Mouse (Mus musculus): ENCODE results near the gene Fkbp1a. TPM values are rescaled to one million over a fixed set of nuclear protein-coding genes. Genes with fewer than 3 reads are reported as not detected.
A peak's percentile ranks its signal among the peaks of the same experiment; 100 is the strongest.

The Fkbp1a gene
- polyA plus RNA-seq, 1 experiment: 283 TPM

DNA sequence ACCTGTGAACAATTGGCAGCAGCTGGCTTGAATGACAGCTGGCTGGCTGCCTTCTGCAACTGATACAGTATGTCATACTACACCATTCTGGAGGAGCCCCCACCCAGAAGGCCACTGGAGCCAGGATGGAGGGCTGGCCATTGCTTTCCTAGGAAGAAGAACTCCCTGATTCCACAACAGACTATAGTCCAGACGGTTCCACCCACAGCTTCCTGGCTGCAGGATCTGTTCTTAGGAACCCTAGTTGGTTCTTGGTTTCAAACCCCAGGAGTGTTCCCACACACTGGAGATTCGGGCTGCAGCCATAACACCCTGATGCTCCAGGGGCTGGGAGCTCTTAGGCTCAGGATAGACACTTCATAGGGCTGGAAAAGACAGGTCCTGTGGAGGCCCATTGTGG is 55.8 kb downstream of the Fkbp1a start:
- H3K27ac ChIP-seq (ENCODE audit: insufficient read depth, low read length): no peak overlapping the region
- 85% methylated on average over 2 of the region's 2 CpGs for WGBS

DNA sequence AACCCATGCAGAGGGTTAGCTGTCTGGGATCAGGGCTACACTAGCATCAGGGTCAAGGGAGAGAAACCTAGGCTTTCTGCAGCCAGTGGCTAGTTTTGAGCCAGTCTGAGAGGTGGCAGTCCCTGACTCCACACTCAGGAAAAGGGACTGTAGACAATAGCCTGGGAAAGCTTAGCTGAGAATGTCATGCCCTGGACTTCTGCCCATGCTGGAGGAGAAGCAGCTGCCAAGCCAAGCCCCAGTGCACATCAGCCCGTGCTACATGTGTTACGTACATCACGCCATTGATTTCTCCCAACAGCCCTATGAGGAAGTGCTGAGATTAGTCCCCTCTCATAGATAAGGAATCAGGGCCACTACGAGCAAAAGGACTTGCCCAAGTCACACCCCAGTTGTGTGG is 59.8 kb downstream of the Fkbp1a start:
- H3K4me1 ChIP-seq (ENCODE audit: control insufficient read depth, insufficient read depth, low read length): peaks cover 21% of the 10 kb centered on the region
- 85% methylated on average over 4 of the region's 4 CpGs for WGBS
- no peak for TF ChIP-seq POLR2A (IDR thresholded peaks at IDR 0.05; ENCODE audit: borderline replicate concordance, insufficient read depth, low read length)
- TF ChIP-seq CTCF (IDR thresholded peaks at IDR 0.05; ENCODE audit: borderline replicate concordance, insufficient read depth, low read depth, low read length): no peak
- no peak overlapping the region for H3K27ac ChIP-seq (ENCODE audit: insufficient read depth, low read length)
- no peak for DNase-seq
- no peak overlapping the region for H3K4me3 ChIP-seq (replicated peaks; ENCODE audit: insufficient read depth, low read depth, low read length)
- no peaks in the 10 kb centered on the region for H3K27me3 ChIP-seq (ENCODE audit: control insufficient read depth, insufficient read depth, low read length)

More for the DNA sequence above, 55.8 kb downstream of the Fkbp1a start:
- no peak for DNase-seq
- Histone ChIP-seq H3K27me3 (ENCODE audit: control insufficient read depth, insufficient read depth, low read length) (no peaks in the 10 kb centered on the region), H3K4me1 (ENCODE audit: control insufficient read depth, insufficient read depth, low read length) (no peaks in the 10 kb centered on the region), H3K4me3 (replicated peaks; ENCODE audit: insufficient read depth, low read depth, low read length) (no peak overlapping the region)
- TF ChIP-seq CTCF (IDR thresholded peaks at IDR 0.05; ENCODE audit: borderline replicate concordance, insufficient read depth, low read depth, low read length): no peak
- TF ChIP-seq POLR2A (IDR thresholded peaks at IDR 0.05; ENCODE audit: borderline replicate concordance, insufficient read depth, low read length): no peak

DNA sequence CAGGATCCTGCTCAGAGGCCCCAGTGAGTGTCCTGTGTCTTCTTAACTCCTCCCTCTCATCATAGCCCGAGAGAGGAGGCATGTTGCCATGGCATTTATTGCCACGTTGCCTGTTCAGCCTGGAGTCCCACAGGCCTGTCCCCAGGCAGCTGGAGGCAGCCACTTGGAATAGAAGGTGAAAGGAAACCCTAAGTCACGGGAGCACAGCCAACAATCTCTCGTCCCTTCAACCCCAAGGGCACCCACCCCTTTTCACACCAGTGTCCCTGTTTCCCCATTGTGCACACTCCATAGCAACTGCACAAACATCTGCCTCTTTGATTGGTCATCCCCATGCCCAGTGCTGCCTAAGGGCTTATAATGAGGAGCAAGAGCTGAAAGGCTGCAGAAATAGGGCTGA is 61.3 kb downstream of the Fkbp1a start:
- peaks cover 29% of the 10 kb centered on the region for H3K4me1 ChIP-seq (ENCODE audit: control insufficient read depth, insufficient read depth, low read length)
- H3K27ac ChIP-seq (ENCODE audit: insufficient read depth, low read length): no peak overlapping the region
- no peak for TF ChIP-seq POLR2A (IDR thresholded peaks at IDR 0.05; ENCODE audit: borderline replicate concordance, insufficient read depth, low read length)
- TF ChIP-seq CTCF (IDR thresholded peaks at IDR 0.05; ENCODE audit: borderline replicate concordance, insufficient read depth, low read depth, low read length): no peak
- peak in 1 of 2 experiments; percentile 37 for DNase-seq
- no peaks in the 10 kb centered on the region for H3K27me3 ChIP-seq (ENCODE audit: control insufficient read depth, insufficient read depth, low read length)
- no peak overlapping the region for H3K4me3 ChIP-seq (replicated peaks; ENCODE audit: insufficient read depth, low read depth, low read length)
- WGBS: 62% methylated on average over 4 of the region's 4 CpGs

DNA sequence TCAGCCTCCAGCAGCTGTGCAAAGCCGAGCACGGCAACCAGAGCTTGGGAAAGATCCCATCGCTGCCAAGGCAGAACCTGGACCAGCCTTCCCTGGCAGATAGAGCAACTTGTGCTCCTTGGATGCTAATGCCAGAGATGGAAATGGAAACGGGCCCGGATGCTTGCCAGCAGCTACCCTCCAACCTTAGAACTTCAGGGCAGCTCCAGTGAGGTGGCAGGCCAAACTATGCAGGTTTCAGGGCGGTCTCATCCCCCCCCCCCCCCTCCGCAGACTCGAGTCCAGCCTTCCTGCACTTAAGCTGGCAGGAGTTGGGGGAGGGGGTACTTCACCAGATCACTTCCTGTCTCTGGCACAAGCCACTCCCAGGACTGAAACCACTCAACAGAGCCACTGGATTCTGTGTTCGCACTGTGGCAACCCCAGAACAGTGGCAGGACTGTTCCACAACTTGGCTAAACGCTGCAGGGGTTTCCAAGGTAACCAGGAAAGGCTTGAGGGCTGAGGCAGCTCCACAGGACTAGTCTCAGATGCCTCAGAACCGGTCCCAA is 63.2 kb downstream of the Fkbp1a start:
- Histone ChIP-seq H3K27me3 (ENCODE audit: control insufficient read depth, insufficient read depth, low read length) (no peaks in the 10 kb centered on the region), H3K4me3 (replicated peaks; ENCODE audit: insufficient read depth, low read depth, low read length) (no peak overlapping the region), H3K27ac (ENCODE audit: insufficient read depth, low read length) (no peak overlapping the region), H3K4me1 (ENCODE audit: control insufficient read depth, insufficient read depth, low read length) (peaks cover 40% of the 10 kb centered on the region)
- no peak for TF ChIP-seq POLR2A (IDR thresholded peaks at IDR 0.05; ENCODE audit: borderline replicate concordance, insufficient read depth, low read length)
- no peak for TF ChIP-seq CTCF (IDR thresholded peaks at IDR 0.05; ENCODE audit: borderline replicate concordance, insufficient read depth, low read depth, low read length)
- peak; percentile 56 to 72 for DNase-seq
- WGBS: 21% methylated on average over 11 of the region's 11 CpGs

DNA sequence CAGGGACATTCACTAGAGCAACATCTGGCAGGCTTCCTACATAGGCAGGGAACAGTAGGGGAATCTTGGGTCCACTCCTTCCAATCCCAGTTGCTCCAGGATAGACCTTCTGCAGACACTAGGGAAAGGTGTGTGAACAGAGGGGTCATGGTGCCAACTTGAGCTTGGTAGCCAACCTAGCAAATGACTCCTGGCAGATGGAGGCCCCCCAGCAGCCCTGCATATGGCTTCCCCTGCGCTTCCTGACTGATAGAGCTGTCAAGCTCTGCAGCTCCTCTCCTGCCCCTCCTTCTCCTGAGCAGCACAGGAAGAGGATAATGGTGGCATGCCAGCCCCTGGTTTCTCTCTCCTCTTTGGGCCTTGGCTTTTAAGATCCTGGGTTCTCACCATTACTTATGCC is 66.2 kb downstream of the Fkbp1a start:
- no peaks in the 10 kb centered on the region for H3K27me3 ChIP-seq (ENCODE audit: control insufficient read depth, insufficient read depth, low read length)
- TF ChIP-seq POLR2A (IDR thresholded peaks at IDR 0.05; ENCODE audit: borderline replicate concordance, insufficient read depth, low read length): no peak
- no peak for TF ChIP-seq CTCF (IDR thresholded peaks at IDR 0.05; ENCODE audit: borderline replicate concordance, insufficient read depth, low read depth, low read length)
- H3K4me1 ChIP-seq (ENCODE audit: control insufficient read depth, insufficient read depth, low read length): peaks cover 40% of the 10 kb centered on the region
- H3K27ac ChIP-seq (ENCODE audit: insufficient read depth, low read length): no peak overlapping the region
- WGBS: 0% methylated on average over 1 of the region's 1 CpGs
- DNase-seq: peak; percentile 76 to 88
- no peak overlapping the region for H3K4me3 ChIP-seq (replicated peaks; ENCODE audit: insufficient read depth, low read depth, low read length)

DNA sequence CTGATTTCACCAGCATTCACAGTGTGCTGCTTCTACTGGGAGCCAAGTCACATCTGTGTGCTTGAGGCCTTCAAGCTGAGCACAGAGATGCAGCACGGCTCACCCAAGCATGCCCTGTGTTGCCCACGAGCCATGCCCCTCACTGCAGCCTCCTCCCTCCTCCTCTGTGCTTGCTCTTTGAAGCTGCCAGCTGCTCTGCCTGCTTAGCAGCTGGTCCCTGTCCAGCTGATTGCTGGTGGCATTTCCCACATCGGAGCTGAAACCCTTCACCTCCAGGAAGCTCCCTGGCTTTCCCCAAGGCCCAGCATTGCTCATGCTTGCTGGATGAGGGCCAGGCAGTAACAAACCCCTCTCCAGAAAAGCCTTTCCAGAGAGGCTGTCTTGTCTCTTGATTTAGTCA is 67.7 kb downstream of the Fkbp1a start:
- no peak for DNase-seq
- Histone ChIP-seq H3K27me3 (ENCODE audit: control insufficient read depth, insufficient read depth, low read length) (no peaks in the 10 kb centered on the region), H3K4me3 (replicated peaks; ENCODE audit: insufficient read depth, low read depth, low read length) (no peak overlapping the region), H3K27ac (ENCODE audit: insufficient read depth, low read length) (no peak overlapping the region), H3K4me1 (ENCODE audit: control insufficient read depth, insufficient read depth, low read length) (peaks cover 29% of the 10 kb centered on the region)
- WGBS: 73% methylated on average over 3 of the region's 3 CpGs
- TF ChIP-seq CTCF (IDR thresholded peaks at IDR 0.05; ENCODE audit: borderline replicate concordance, insufficient read depth, low read depth, low read length) (no peak), POLR2A (IDR thresholded peaks at IDR 0.05; ENCODE audit: borderline replicate concordance, insufficient read depth, low read length) (no peak)

Other genes starting within 250 kb of the Fkbp1a start
- gene 4921509C19Rik, start 66.3 kb upstream of the Fkbp1a start, polyA plus RNA-seq (2012; rRNA removed): not detected in 2 replicates
- gene Nsfl1c, start 48.3 kb upstream of the Fkbp1a start, polyA plus RNA-seq (2012; rRNA removed): 146 TPM in 2 replicates
- gene Sdcbp2, start 30.1 kb downstream of the Fkbp1a start, polyA plus RNA-seq (2012; rRNA removed): 1.2 and 1.3 TPM in 2 replicates
- gene Snph, start 90.1 kb downstream of the Fkbp1a start, polyA plus RNA-seq (2012; rRNA removed): 119 and 131 TPM in 2 replicates
- gene Rad21l, start 126.0 kb downstream of the Fkbp1a start, polyA plus RNA-seq (2012; rRNA removed): 0.10 and 0.13 TPM in 2 replicates
- 6.8 and 6.9 TPM in 2 replicates for gene Tmem74b, start 159.5 kb downstream of the Fkbp1a start, polyA plus RNA-seq (2012; rRNA removed)
- 49.5 and 50.4 TPM in 2 replicates for gene Psmf1, start 201.7 kb downstream of the Fkbp1a start, polyA plus RNA-seq (2012; rRNA removed)

All from cerebellum, adult 2 months (tissue).